Mouse (Mus musculus): ENCODE results near the gene Kcnk10. TPM values are rescaled to one million over a fixed set of nuclear protein-coding genes. Genes with fewer than 3 reads are reported as not detected.

Kcnk10 gene
- polyA plus RNA-seq, 1 experiment from 2014 or later, result 53.6 TPM

- DNase-seq (no peak), ATAC-seq (ENCODE audit: low FRiP score, low TSS enrichment) (no peak)
- Histone ChIP-seq H3K4me1 (ENCODE audit: control insufficient read depth, insufficient read depth, low read length) (no peaks in the 10 kb centered on the region), H3K4me2 (ENCODE audit: low read length) (no peak overlapping the region), H3K36me3 (ENCODE audit: control insufficient read depth, insufficient read depth, low read length) (peaks cover 7% of the 10 kb centered on the region; the same call in 1 of the 2 replicates), H3K27me3 (ENCODE audit: control insufficient read depth, insufficient read depth, low read length) (no peaks in the 10 kb centered on the region), H3K9ac (replicated peaks; ENCODE audit: low read length) (no peak overlapping the region), H3K9me3 (ENCODE audit: control insufficient read depth, low read length) (no peaks in the 10 kb centered on the region), H3K27ac (replicated peaks; ENCODE audit: low read depth, low read length) (no peak overlapping the region), H3K4me3 (replicated peaks; ENCODE audit: low read depth, low read length) (no peak overlapping the region)
- WGBS, result 94% methylated on average over 5 of the region's 5 CpGs
Observed at GRCm38 (mm10) chr12:98444860-98445259, 133.2 kb downstream of the Kcnk10 start.

GRCm38 (mm10) chr12:98443754-98444153, 134.4 kb downstream of the Kcnk10 start:
- Histone ChIP-seq H3K36me3 (ENCODE audit: control insufficient read depth, insufficient read depth, low read length) (peaks cover 14% of the 10 kb centered on the region; the same call in 1 of the 2 replicates), H3K9me3 (ENCODE audit: control insufficient read depth, low read length) (no peaks in the 10 kb centered on the region), H3K27ac (replicated peaks; ENCODE audit: low read depth, low read length) (no peak overlapping the region), H3K4me1 (ENCODE audit: control insufficient read depth, insufficient read depth, low read length) (no peaks in the 10 kb centered on the region), H3K4me2 (ENCODE audit: low read length) (no peak overlapping the region), H3K9ac (replicated peaks; ENCODE audit: low read length) (no peak overlapping the region), H3K27me3 (ENCODE audit: control insufficient read depth, insufficient read depth, low read length) (no peaks in the 10 kb centered on the region), H3K4me3 (replicated peaks; ENCODE audit: low read depth, low read length) (no peak overlapping the region)
- DNase-seq (no peak), ATAC-seq (ENCODE audit: low FRiP score, low TSS enrichment) (no peak)
- WGBS, result 92% methylated on average over 3 of the region's 3 CpGs

- 82% methylated on average over 2 of the region's 2 CpGs for WGBS
- no peak overlapping the region for H3K9ac ChIP-seq (replicated peaks; ENCODE audit: low read length)
Observed at GRCm38 (mm10) chr12:98438080-98438479, 140.0 kb downstream of the Kcnk10 start.

GRCm38 (mm10) chr12:98430683-98431082, 147.4 kb downstream of the Kcnk10 start:
- Histone ChIP-seq H3K9me3 (ENCODE audit: control insufficient read depth, low read length) (no peaks in the 10 kb centered on the region), H3K27me3 (ENCODE audit: control insufficient read depth, insufficient read depth, low read length) (no peaks in the 10 kb centered on the region), H3K4me3 (replicated peaks; ENCODE audit: low read depth, low read length) (no peak overlapping the region), H3K9ac (replicated peaks; ENCODE audit: low read length) (no peak overlapping the region), H3K36me3 (ENCODE audit: control insufficient read depth, insufficient read depth, low read length) (peaks cover 40% of the 10 kb centered on the region), H3K4me1 (ENCODE audit: control insufficient read depth, insufficient read depth, low read length) (no peaks in the 10 kb centered on the region), H3K4me2 (ENCODE audit: low read length) (no peak overlapping the region), H3K27ac (replicated peaks; ENCODE audit: low read depth, low read length) (no peak overlapping the region)
- 87% methylated on average over 5 of the region's 5 CpGs for WGBS
- DNase-seq (no peak), ATAC-seq (ENCODE audit: low FRiP score, low TSS enrichment) (no peak)

More at GRCm38 (mm10) chr12:98438080-98438479, 140.0 kb downstream of the Kcnk10 start:
- H3K27me3 ChIP-seq (ENCODE audit: control insufficient read depth, insufficient read depth, low read length), result no peaks in the 10 kb centered on the region
- H3K36me3 ChIP-seq (ENCODE audit: control insufficient read depth, insufficient read depth, low read length), result peaks cover 45% of the 10 kb centered on the region
- H3K4me1 ChIP-seq (ENCODE audit: control insufficient read depth, insufficient read depth, low read length), result no peaks in the 10 kb centered on the region
- H3K27ac ChIP-seq (replicated peaks; ENCODE audit: low read depth, low read length), result no peak overlapping the region
- DNase-seq, result no peak
- H3K9me3 ChIP-seq (ENCODE audit: control insufficient read depth, low read length), result no peaks in the 10 kb centered on the region
- no peak for ATAC-seq (ENCODE audit: low FRiP score, low TSS enrichment)
- no peak overlapping the region for H3K4me2 ChIP-seq (ENCODE audit: low read length)
- no peak overlapping the region for H3K4me3 ChIP-seq (replicated peaks; ENCODE audit: low read depth, low read length)

GRCm38 (mm10) chr12:98421340-98421739, 156.8 kb downstream of the Kcnk10 start:
- 89% methylated on average over 7 of the region's 7 CpGs for WGBS
- no peak for DNase-seq
- no peak overlapping the region for H3K4me2 ChIP-seq (ENCODE audit: low read length)
- no peak for ATAC-seq (ENCODE audit: low FRiP score, low TSS enrichment)
- H3K9ac ChIP-seq (replicated peaks; ENCODE audit: low read length), result no peak overlapping the region
- no peak overlapping the region for H3K27ac ChIP-seq (replicated peaks; ENCODE audit: low read depth, low read length)
- H3K4me3 ChIP-seq (replicated peaks; ENCODE audit: low read depth, low read length), result no peak overlapping the region
- no peaks in the 10 kb centered on the region for H3K27me3 ChIP-seq (ENCODE audit: control insufficient read depth, insufficient read depth, low read length)
- H3K4me1 ChIP-seq (ENCODE audit: control insufficient read depth, insufficient read depth, low read length), result 0 out of 2 replicates have a peak, but pooled peaks cover 5% of the 10 kb centered on the region
- H3K36me3 ChIP-seq (ENCODE audit: control insufficient read depth, insufficient read depth, low read length), result no peaks in the 10 kb centered on the region
- no peaks in the 10 kb centered on the region for H3K9me3 ChIP-seq (ENCODE audit: control insufficient read depth, low read length)

- 0 out of 2 replicates have a peak, but pooled peaks cover 5% of the 10 kb centered on the region for H3K4me1 ChIP-seq (ENCODE audit: control insufficient read depth, insufficient read depth, low read length)
- H3K36me3 ChIP-seq (ENCODE audit: control insufficient read depth, insufficient read depth, low read length), result no peaks in the 10 kb centered on the region
- no peak overlapping the region for H3K9ac ChIP-seq (replicated peaks; ENCODE audit: low read length)
- no peak overlapping the region for H3K4me3 ChIP-seq (replicated peaks; ENCODE audit: low read depth, low read length)
- H3K27ac ChIP-seq (replicated peaks; ENCODE audit: low read depth, low read length), result no peak overlapping the region
- no peaks in the 10 kb centered on the region for H3K27me3 ChIP-seq (ENCODE audit: control insufficient read depth, insufficient read depth, low read length)
- WGBS, result 57% methylated on average over 6 of the region's 6 CpGs
- no peak overlapping the region for H3K4me2 ChIP-seq (ENCODE audit: low read length)
- no peak for DNase-seq
- H3K9me3 ChIP-seq (ENCODE audit: control insufficient read depth, low read length), result no peaks in the 10 kb centered on the region
- ATAC-seq (ENCODE audit: low FRiP score, low TSS enrichment), result no peak
Observed at GRCm38 (mm10) chr12:98419849-98420248, 158.3 kb downstream of the Kcnk10 start.

GRCm38 (mm10) chr12:98409580-98409979, 168.5 kb downstream of the Kcnk10 start:
- H3K9me3 ChIP-seq (ENCODE audit: control insufficient read depth, low read length), result no peaks in the 10 kb centered on the region
- H3K4me1 ChIP-seq (ENCODE audit: control insufficient read depth, insufficient read depth, low read length), result no peaks in the 10 kb centered on the region
- H3K9ac ChIP-seq (replicated peaks; ENCODE audit: low read length), result no peak overlapping the region
- H3K36me3 ChIP-seq (ENCODE audit: control insufficient read depth, insufficient read depth, low read length), result no peaks in the 10 kb centered on the region
- 46% methylated on average over 2 of the region's 2 CpGs for WGBS
- no peak overlapping the region for H3K27ac ChIP-seq (replicated peaks; ENCODE audit: low read depth, low read length)
- H3K4me2 ChIP-seq (ENCODE audit: low read length), result no peak overlapping the region
- DNase-seq (peak; percentile 36), ATAC-seq (ENCODE audit: low FRiP score, low TSS enrichment) (no peak)
- H3K4me3 ChIP-seq (replicated peaks; ENCODE audit: low read depth, low read length), result no peak overlapping the region
- H3K27me3 ChIP-seq (ENCODE audit: control insufficient read depth, insufficient read depth, low read length), result no peaks in the 10 kb centered on the region

- H3K4me3 ChIP-seq (replicated peaks; ENCODE audit: low read depth, low read length), result no peak overlapping the region
- H3K27me3 ChIP-seq (ENCODE audit: control insufficient read depth, insufficient read depth, low read length), result no peaks in the 10 kb centered on the region
- no peaks in the 10 kb centered on the region for H3K4me1 ChIP-seq (ENCODE audit: control insufficient read depth, insufficient read depth, low read length)
- H3K4me2 ChIP-seq (ENCODE audit: low read length), result no peak overlapping the region
- H3K9ac ChIP-seq (replicated peaks; ENCODE audit: low read length), result no peak overlapping the region
- H3K36me3 ChIP-seq (ENCODE audit: control insufficient read depth, insufficient read depth, low read length), result no peaks in the 10 kb centered on the region
- no peak overlapping the region for H3K27ac ChIP-seq (replicated peaks; ENCODE audit: low read depth, low read length)
- ATAC-seq (ENCODE audit: low FRiP score, low TSS enrichment) (no peak), DNase-seq (no peak)
- no peaks in the 10 kb centered on the region for H3K9me3 ChIP-seq (ENCODE audit: control insufficient read depth, low read length)
- WGBS, result 42% methylated on average over 1 of the region's 1 CpGs
Observed at GRCm38 (mm10) chr12:98406598-98406997, 171.5 kb downstream of the Kcnk10 start.

- WGBS, result 7% methylated on average over 4 of the region's 4 CpGs
- Histone ChIP-seq H3K4me1 (ENCODE audit: control insufficient read depth, insufficient read depth, low read length) (no peaks in the 10 kb centered on the region), H3K4me2 (ENCODE audit: low read length) (no peak overlapping the region), H3K27ac (replicated peaks; ENCODE audit: low read depth, low read length) (no peak overlapping the region), H3K4me3 (replicated peaks; ENCODE audit: low read depth, low read length) (no peak overlapping the region), H3K9me3 (ENCODE audit: control insufficient read depth, low read length) (no peaks in the 10 kb centered on the region), H3K36me3 (ENCODE audit: control insufficient read depth, insufficient read depth, low read length) (no peaks in the 10 kb centered on the region), H3K27me3 (ENCODE audit: control insufficient read depth, insufficient read depth, low read length) (no peaks in the 10 kb centered on the region), H3K9ac (replicated peaks; ENCODE audit: low read length) (no peak overlapping the region)
- ATAC-seq (ENCODE audit: low FRiP score, low TSS enrichment) (no peak), DNase-seq (no peak)
Observed at GRCm38 (mm10) chr12:98406076-98406475, 172.0 kb downstream of the Kcnk10 start.
